Mouse (Mus musculus) skeletal muscle tissue, adult 2 months (tissue): ENCODE measurements around the gene AC170998.1.
"Not testable (repeated sequence)": the region's sequence is repeated elsewhere in the genome, so short reads cannot be mapped to it uniquely, and the experiment has no call there.

Source experiments
- DNase-seq: peaks from one replicate; pipeline ENCODE4 v3.0.0-alpha.2; 2012; ENCODE audit warnings: low read depth, low spot score

The AC170998.1 gene

DNA sequence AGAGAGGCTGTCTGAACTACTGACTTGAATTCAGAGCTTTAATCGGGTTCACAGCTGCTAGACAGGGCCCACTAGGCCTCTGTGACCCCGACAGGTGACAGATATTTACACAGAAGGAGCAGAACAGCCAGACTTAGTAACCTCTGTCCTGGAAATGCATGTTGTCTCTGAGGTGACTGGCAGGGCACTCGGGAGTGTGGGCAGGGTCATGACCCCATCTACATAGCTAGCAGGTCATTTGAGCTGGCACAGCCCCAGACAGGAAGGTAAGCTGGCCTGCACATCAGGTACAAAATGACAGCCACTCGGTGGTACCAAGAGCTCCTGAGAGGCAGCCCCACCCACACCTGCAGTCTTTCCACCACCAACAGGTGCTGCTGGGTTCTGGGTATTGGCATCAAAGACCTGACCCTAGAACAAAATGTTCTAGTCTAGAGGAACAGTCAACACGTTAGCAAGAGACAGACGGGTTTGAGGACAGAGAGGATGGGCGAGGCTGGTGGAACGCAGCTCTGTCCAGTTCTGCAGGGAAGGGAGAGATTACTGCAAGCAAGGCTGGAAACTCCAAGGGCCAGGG is 34.9 kb downstream of the AC170998.1 start:
- no peak for DNase-seq

DNA sequence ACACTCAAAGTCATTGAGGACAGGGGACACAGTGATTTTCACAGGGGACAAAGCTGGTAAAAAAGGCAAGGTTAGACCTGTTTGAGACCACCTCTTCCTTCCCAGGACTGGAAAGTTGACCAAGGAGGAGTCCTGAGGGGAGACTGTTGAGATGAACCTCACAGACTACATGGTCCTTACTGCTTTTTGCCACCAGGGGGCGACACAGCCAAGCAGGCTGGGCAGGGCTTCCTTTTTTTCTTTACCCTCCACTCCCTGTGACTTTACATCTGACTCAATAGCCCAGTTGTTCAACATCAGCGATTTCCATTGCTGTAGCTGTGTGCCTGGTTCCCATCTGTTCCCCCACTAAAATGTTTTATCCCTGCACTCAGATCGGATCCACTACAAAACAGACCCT is 36.0 kb downstream of the AC170998.1 start:
- DNase-seq = peak; percentile 62

DNA sequence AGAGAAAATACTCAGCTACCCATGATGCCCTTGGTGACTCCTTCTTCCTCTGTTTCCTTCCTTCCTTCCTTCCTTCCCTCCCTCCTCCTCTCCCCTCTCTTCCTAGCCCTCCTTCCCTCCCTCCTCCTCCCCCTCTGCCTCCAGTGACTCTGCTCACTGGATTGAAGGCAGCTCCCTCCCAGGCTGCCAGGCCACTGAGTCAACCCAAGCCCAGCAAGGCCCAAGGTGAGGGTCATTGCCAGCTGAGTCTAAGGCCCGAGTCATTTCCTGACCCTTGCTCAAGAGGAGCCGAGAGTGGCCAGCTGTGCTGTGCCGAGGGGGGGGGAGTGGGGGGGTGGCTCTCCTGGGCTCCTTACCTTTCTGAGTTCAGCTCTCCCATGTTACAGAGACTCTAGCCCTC is 40.3 kb downstream of the AC170998.1 start:
- no peak for DNase-seq

DNA sequence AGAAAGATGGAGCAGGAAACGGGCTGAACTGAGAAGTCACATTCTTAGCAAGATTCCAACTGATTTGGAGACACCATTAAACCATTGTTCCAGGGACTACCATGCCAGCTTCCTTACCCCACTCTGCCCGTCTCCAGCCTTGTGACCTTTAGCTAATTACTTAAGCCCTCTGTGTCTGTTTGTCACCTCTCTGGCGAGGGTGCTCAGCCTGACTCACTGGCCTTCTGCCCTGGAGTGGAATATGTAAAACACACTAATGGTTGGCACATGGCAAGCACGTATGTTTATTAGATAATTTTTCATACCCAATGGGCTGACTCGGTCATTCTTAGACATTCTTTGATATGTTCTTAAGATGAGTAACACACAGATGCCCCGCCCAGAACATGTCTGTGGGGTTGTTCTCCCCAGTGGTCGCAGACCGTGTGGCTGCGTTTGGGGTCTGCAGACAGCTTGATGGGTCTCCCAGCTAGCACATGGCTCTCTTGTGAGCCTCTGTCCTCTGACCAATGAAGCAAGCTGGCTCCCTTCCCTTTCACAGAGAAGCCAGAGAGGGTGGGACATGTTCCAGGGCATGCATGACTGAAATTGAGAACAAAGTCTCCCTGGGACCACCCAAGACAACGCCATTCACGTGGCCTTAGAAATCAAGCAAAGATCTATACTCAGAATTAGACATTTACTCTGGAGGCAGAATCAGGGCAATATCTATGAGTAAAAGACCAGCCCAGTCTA is 41.1 kb downstream of the AC170998.1 start:
- no peak for DNase-seq

DNA sequence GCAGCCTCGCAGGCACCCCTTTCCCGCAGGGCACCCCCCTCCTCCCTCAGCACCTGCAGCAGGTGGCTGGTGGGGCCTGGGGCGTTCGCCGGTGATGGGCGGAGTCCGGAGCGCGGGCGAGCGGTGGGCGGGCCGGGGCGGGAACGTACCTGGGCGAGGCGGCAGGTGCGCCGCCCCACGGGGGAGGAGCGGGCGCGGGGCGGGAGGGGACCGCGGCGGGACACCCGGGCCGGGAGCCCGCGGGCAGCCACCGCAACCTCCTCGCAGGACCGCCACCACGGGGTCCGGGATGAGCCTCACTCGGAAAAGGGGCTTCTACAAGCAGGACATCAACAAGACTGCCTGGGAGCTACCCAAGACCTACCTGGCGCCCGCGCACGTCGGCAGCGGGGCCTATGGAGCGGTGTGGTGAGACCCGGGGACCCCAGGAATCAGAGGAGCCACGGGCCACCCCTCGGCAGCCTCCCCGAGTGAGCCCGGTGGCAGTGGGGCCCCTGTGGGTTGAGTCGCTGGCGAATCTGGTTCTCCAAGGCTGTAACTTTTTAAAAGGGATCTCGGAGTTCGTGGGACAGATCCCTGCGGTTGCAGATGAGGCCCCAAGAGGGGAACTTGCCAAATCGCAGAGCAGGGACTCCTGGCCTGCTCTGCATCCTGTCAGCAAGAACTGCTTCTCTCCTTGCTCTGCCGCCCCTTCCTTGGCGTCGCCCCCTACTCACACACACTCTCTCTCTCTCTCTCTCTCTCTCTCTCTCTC is 43.4 kb downstream of the AC170998.1 start, which contains the start of gene Mapk13:
Gene Mapk13, plus strand, starts transcription at position 177 of the 754 bp plus-strand sequence.
- DNase-seq = no peak

DNA sequence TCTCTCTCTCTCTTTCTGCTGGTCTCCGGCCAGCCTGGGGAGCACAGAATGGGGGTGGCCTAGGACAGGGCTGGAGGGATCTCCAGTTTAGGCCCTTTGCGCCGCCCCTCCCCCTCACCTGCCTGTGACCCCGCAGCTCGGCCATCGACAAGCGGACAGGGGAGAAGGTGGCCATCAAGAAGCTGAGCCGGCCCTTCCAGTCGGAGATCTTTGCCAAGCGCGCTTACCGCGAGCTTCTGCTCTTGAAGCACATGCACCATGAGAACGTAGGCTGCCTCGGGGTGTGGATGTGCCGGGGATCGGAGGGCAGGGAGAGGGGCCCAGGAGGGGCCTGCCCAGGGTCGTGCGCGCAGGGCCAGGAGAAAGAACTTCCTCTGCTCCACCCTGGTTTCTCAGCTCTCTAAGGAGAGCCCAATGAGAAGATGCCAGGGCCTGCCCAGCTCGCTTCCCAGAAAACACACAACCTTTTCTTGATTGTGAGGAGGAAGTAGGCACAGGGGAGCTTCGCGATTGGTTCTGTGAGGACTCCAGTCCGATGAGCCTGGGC is 44.1 kb downstream of the AC170998.1 start:
- no peak for DNase-seq

DNA sequence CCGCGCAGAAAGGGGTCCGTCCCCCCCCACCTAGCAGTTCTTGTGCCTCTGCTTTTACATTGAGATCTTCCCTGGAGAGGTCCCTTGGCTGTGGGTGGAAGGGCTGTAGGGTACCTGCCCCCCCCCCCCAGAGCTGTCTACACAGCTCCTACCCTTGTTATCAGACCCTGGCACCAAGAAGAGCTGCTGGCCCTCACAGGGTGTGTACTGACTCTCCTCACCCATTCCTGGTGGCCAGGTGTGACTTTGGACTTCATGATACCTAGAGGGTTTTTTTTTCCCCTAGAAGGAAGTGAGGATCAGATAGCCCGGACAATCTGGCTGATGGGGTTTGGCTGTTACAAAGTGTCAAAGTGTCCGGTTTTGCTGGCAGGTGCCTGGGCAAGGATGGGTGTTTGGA is 45.4 kb downstream of the AC170998.1 start:
- DNase-seq = no peak

DNA sequence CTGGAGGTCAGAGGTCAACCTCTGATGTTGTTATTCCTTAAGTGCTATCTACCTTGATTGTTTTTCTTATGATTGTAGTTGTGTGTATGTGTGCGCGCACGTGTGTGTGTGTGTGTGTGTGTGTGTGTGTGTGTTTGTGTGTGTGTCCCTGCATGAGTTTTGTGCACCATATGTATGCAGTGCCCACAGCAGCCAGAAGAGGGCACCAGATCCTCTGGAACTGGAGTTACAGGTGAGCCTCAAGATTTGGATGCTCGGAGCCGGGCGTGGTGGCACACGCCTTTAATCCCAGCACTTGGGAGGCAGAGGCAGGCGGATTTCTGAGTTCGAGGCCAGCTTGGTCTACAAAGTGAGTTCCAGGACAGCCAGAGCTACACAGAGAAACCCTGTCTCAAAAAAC is 48.4 kb downstream of the AC170998.1 start:
- DNase-seq = not testable (repeated sequence)

DNA sequence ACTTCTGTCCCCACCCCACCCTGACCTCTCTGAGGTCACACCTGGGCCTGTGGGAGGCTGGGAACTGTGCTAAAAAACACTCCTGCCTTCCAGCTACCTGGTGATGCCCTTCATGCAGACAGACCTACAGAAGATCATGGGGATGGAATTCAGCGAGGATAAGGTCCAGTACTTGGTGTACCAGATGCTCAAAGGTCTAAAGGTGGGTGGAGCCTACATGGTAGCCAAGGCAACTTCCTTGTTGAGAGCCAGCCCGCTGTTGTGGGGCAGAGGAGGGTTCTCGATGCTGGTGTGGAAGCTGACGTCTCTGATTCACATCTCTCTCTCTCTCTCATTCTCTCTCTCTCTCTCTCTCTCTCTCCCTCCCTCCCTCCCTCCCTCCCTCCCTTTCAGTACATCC is 49.3 kb downstream of the AC170998.1 start:
- DNase-seq = no peak
